Mouse (Mus musculus) G1E-ER4 (cell line): ENCODE measurements around the gene 1600002K03Rik. TPM values are rescaled to one million over a fixed set of nuclear protein-coding genes. Genes with fewer than 3 reads are reported as not detected.

Source experiments
- GATA1 ChIP-seq: IDR thresholded peaks from one replicate; pipeline ENCODE4 v1.8.0; 2012; ENCODE audit warnings: low read length, inconsistent platforms
- polyA plus RNA-seq: library from polyadenylated mRNA; stranded (reverse); fragments of >175 nt; gene quantifications from 2 replicates; pipeline ENCODE4 v1.2.3, GENCODE M21; 2012

1600002K03Rik gene
- polyA plus RNA-seq, 1 experiment = 6.7 TPM

GRCm38 (mm10) chr10:80179068-80180051 is 6.6 kb downstream of the 1600002K03Rik start, which contains the start of gene Efna2:
Gene Efna2 (plus strand): TSS chr10:80179482.
- no peak for TF ChIP-seq GATA1

DNA sequence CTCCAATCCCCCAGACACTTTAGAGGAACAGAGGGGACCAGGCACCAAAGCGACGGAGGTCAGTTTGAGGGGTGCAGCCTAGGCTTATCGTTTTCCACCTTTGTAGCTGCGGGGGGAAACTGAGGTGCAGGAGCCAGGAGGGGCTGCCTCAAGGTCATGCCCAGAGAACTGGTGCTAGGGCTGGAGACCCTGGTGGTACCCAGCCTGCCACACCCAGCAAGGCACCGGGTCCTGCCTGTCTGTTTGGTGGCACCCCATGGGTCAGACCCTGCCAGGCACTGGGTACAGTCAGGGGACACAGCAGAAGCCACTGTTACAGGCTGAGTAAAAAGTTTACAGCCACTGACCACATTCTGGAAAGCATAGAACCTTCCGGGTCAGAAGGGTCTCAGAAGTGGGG is 7.5 kb downstream of the 1600002K03Rik start:
- TF ChIP-seq GATA1 = no peak

DNA sequence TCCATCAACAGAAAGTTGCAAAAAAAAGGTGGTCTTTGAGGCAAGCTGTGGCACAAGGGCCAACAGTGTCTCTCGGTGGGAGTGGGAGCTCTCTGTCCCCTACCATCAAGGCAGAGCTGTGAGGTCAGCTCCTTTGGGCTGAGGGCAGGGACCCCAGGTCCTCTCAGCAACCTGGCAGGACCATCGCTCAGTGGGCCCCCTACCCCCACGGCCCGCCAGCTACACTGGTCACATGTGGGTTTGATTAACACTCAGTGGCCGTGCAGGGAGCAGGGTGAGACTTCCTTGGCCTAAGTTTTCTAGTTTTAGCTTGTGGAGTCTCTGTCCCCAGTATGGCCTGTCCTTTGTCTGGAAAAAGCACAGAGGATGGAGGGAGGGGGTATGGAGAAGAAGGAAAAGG is 8.1 kb downstream of the 1600002K03Rik start:
- no peak for TF ChIP-seq GATA1

- TF ChIP-seq GATA1 = no peak
These were observed 9.8 kb downstream of the 1600002K03Rik start for GRCm38 (mm10) chr10:80182547-80182946.

- no peak for TF ChIP-seq GATA1
These were observed 13.9 kb downstream of the 1600002K03Rik start for GRCm38 (mm10) chr10:80186649-80187048.

GRCm38 (mm10) chr10:80187739-80188138 is 15.0 kb downstream of the 1600002K03Rik start:
- TF ChIP-seq GATA1 = no peak

DNA sequence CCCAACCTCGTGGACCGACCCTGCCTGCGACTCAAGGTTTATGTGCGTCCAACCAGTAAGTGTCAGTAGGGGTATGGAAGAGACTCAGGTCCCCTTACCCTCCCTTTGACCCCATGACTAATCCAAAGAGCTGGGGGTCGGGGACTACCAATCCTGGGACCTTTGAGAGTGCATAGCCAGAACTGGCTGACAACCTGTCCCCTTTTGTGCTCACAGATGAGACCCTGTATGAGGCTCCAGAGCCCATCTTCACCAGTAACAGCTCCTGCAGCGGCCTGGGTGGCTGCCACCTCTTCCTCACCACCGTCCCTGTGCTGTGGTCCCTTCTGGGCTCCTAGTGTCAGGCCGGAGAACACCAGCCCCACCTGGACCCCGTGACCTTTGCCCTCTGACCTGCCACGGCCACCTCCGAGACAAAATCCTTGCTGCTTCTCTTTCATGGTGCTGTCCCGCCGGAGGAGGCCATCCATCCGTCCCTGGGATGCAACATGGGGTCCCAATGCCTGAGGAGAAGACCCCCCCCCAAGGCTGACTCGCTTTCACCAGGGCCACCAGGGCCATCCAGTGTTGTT is 15.8 kb downstream of the 1600002K03Rik start:
- no peak for TF ChIP-seq GATA1

- no peak for TF ChIP-seq GATA1
These were observed 17.3 kb downstream of the 1600002K03Rik start for GRCm38 (mm10) chr10:80189999-80190398.

- TF ChIP-seq GATA1 = no peak
These were observed 17.8 kb downstream of the 1600002K03Rik start for GRCm38 (mm10) chr10:80190491-80191051.

DNA sequence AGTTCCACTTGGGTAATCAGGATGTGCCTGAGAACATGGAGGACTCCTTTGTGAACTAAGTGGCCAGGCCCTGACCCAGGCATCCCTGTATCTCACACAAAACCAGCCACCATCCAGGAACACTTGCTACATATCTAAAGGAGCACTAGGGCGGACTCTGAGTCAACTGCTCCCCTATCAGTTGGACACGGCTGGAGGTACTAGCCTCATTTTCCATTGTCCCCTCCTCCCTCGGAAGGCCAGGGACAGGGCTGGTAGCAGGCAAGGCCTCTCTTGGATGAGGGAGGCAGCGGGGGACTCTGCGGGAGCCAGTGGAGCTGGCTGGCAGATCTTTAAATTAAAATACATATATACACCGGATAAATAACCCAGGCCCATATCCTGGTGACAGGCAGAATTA is 21.2 kb downstream of the 1600002K03Rik start:
- TF ChIP-seq GATA1 = no peak

DNA sequence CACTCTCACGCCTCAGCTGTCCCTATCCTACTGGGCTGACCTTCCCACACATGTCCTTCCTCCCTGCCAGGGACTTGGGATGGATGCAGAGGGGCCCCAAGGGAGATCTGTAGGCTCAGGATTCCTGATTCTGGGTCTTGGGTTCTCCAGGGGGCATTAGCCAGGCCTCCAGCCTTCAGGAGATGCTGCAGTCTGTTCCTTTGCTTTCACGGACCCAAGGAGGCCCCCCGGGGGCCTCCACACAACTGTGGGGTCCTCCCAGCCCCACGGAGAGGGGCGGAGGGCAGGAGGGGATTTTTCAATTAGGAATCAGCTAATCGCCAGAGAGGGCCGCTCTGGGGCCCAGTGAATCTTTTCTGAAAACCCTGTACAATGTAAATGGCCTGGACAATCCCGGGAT is 21.7 kb downstream of the 1600002K03Rik start:
- TF ChIP-seq GATA1 = no peak

GRCm38 (mm10) chr10:80196167-80196566 is 23.4 kb downstream of the 1600002K03Rik start:
- no peak for TF ChIP-seq GATA1

GRCm38 (mm10) chr10:80196778-80197581 is 24.2 kb downstream of the 1600002K03Rik start:
- no peak for TF ChIP-seq GATA1

DNA sequence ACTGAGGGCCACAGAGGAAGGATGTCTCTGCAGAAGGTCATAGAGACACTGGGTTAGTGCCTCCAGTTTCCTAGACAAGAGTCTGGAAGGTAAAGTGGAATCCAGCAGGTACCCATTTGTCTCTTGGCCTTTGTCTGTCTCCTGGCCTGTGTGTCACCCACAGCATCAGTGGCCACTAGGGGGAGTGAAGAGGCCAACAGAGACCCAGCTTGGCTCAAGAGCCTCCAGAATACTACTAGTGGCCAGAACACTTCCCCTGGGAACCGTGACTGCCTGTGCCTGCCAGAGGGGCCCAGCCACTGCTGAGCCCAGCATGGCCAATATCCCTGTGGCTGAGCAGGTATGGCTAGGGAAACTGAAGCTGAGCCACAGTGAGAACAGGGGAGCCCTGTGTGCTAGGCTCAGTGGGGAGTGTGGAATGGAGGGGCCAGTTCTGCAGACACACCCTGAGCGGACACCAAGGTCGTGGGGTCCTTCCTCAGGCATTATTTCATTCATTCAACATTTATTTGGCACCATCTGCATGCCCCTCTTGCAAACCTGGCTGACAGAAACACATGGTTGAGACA is 26.8 kb downstream of the 1600002K03Rik start:
- TF ChIP-seq GATA1 = no peak

DNA sequence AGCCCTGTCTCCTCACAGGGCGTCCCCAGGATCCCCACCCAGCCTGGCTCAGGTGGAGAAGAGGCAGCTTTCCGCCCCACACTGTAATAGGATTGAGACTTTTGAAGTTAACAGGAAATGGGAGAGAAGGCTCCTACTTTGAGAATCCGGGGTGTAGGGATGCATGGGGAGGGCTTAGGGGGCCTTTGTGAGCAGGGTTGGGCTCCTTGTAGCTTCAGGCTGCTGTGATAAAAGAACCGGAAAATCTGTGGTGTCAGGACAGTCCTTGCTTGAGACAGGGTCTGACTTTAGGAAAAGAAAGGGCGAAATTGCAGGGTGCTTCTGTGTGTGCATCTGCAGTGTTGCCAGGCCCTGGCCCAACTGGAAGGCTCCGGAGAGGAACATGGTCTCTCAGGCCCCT is 27.7 kb downstream of the 1600002K03Rik start:
- no peak for TF ChIP-seq GATA1
